Mouse (Mus musculus) thymus, postnatal 0 days (tissue): ENCODE data around the gene Mybbp1a. TPM values are rescaled to one million over a fixed set of nuclear protein-coding genes. Genes with fewer than 3 reads are reported as not detected.

Source experiments
- polyA plus RNA-seq: library from polyadenylated mRNA; unstranded; fragments of >200 nt; fragmentation: Nextera tagmentation; extraction: Ambion mirVana; gene quantifications from 2 replicates; pipeline ENCODE4 v1.2.1, GENCODE M21; 2015

Gene Mybbp1a
- polyA plus RNA-seq, 1 experiment from 2014 or later, result 124 TPM

Other genes starting within 250 kb of the Mybbp1a start
- 0.06 and 0.07 TPM in 2 replicates for gene Gm43951, start 234.5 kb upstream of the Mybbp1a start, polyA plus RNA-seq
- 19.2 and 20.7 TPM in 2 replicates for gene 4933427D14Rik, start 233.9 kb upstream of the Mybbp1a start, polyA plus RNA-seq
- 148 and 164 TPM in 2 replicates for gene Txndc17, start 233.8 kb upstream of the Mybbp1a start, polyA plus RNA-seq
- 50.1 and 52.1 TPM in 2 replicates for gene Med31, start 225.8 kb upstream of the Mybbp1a start, polyA plus RNA-seq
- gene Slc13a5, start 174.1 kb upstream of the Mybbp1a start, polyA plus RNA-seq, result not detected in 2 replicates
- gene Xaf1, start 139.7 kb upstream of the Mybbp1a start, polyA plus RNA-seq, result 65.3 and 68.3 TPM in 2 replicates
- 0.16 TPM in 1 of 2 replicates, not detected in the other for gene Fbxo39, start 126.9 kb upstream of the Mybbp1a start, polyA plus RNA-seq
- 0.60 and 0.62 TPM in 2 replicates for gene Tekt1, start 78.9 kb upstream of the Mybbp1a start, polyA plus RNA-seq
- gene Smtnl2, start 29.6 kb upstream of the Mybbp1a start, polyA plus RNA-seq, result 3.3 and 4.1 TPM in 2 replicates
- gene Ggt6, start 5.8 kb upstream of the Mybbp1a start, polyA plus RNA-seq, result 1.0 and 1.1 TPM in 2 replicates
- gene Spns2, start 48.5 kb downstream of the Mybbp1a start, polyA plus RNA-seq, result 1.4 and 1.5 TPM in 2 replicates
- gene Spns3, start 109.2 kb downstream of the Mybbp1a start, polyA plus RNA-seq, result 6.4 and 7.6 TPM in 2 replicates
- 64.1 and 66.6 TPM in 2 replicates for gene Ube2g1, start 165.9 kb downstream of the Mybbp1a start, polyA plus RNA-seq
- 11.4 and 12.5 TPM in 2 replicates for gene Ankfy1, start 248.7 kb downstream of the Mybbp1a start, polyA plus RNA-seq